Mouse (Mus musculus) adrenal gland, postnatal 4 days (tissue): ENCODE results near the gene Mettl22. TPM values are rescaled to one million over a fixed set of nuclear protein-coding genes. Genes with fewer than 3 reads are reported as not detected.

Experiments used
- DNase-seq, 2 experiments: peaks; one replicate each; pipeline ENCODE4 v3.0.0; 2021 to 2022; ENCODE audit warnings: low spot score in 2 of 2, mixed read lengths in 2 of 2
- long read RNA-seq, 2 experiments: library from polyadenylated mRNA; stranded (forward); transcript quantifications; one replicate each; pipeline ENCODE4 v2.0.0; 2021
- total RNA-seq, 2 experiments: library from RNA; stranded (reverse); gene quantifications; 2 replicates each; pipeline ENCODE4 v1.2.3; 2021

The Mettl22 gene
- 10 to 100 TPM; 28.6 to 31.2 TPM for total RNA-seq
- long read RNA-seq, experiment 1, transcript Mettl22-201 (11 exons, 1,825 nt) = major isoform, 24 of 29 reads
- long read RNA-seq, experiment 1, partial matches to known transcripts = 4 of 29 reads
- long read RNA-seq, experiment 1, other reads (novel, unspliced or antisense) = 1 of 29 reads
- long read RNA-seq, experiment 2, transcript Mettl22-201 (11 exons, 1,825 nt) = major isoform, 30 of 41 reads
- long read RNA-seq, experiment 2, partial matches to known transcripts = 6 of 41 reads
- long read RNA-seq, experiment 2, other reads (novel, unspliced or antisense) = 5 of 41 reads

DNA sequence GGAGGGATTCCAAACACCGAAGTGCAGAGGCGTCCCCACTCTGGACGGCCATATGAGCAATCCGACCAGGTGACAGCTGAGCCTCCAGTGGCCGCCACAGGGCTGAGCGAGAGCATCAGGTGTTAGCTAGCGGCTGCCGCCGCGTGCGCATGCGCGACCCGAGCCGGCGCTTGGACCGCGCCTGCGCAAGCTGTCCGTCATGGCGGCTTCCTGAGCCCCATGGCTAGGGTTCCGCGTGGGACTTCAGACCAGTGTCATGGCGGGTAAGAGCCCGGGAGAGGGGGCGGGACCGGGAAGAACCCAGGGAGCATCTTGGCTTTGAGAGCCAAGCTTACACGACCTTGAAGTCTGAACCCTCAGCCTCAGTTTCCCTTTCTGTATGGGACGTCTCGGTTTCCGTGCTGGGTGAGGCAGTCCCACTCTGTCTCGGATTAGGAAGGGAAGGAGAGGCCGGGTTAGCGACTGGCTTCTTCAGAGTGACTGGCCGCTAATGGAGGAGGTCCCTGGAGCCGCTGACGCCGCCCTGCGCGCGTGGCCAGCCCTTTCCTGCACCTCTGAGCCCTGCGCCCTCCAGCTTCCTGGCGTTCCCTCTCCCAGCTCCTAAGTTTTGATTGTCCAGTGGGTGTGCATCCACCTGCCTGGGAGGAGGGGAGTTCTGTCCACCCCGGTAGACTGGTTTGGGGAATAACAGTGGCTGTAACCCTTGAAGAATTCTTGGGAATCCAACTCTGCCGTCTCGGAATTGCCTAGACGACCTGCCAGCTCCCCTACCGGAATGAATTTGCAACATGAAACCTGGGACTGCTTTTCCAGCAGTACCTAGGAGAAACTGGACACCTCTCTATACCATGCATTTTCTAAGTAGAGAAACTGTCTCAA is at the start of gene Mettl22:
Gene Mettl22 (plus strand): TSS at position 186 of the 879 bp plus-strand sequence.
- DNase-seq = peak; percentile 73 to 82

- DNase-seq = no peak
Observed at GRCm38 (mm10) chr16:8420842-8421241, 49.7 kb upstream of the Mettl22 start.

GRCm38 (mm10) chr16:8423626-8424114 is 46.9 kb upstream of the Mettl22 start:
- DNase-seq = no peak

- no peak for DNase-seq
Observed at GRCm38 (mm10) chr16:8424161-8424970, 46.2 kb upstream of the Mettl22 start.

DNA sequence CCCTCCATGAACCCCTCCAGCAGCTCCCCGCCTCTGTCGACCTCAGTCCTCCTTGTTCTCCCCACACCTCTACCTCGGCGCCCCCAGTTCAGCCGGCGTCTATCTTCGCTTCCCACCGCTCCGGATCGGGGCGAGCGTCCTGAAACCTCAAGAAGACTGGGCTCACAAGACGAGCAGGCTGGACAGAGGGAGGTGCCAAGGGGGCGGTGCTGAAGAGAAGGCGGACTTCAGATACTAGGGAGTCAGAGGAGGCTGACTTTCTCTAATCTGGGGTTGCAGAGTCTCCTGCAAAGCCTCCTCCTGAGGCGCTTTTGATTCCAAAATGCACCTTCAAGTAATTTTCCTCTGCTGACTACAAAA is 45.6 kb upstream of the Mettl22 start, which contains the start of gene Tmem114:
Gene Tmem114 (minus strand): TSS at position 166 of the 360 bp plus-strand sequence.
- no peak for DNase-seq

GRCm38 (mm10) chr16:8425736-8426135 is 44.9 kb upstream of the Mettl22 start:
- no peak for DNase-seq

DNA sequence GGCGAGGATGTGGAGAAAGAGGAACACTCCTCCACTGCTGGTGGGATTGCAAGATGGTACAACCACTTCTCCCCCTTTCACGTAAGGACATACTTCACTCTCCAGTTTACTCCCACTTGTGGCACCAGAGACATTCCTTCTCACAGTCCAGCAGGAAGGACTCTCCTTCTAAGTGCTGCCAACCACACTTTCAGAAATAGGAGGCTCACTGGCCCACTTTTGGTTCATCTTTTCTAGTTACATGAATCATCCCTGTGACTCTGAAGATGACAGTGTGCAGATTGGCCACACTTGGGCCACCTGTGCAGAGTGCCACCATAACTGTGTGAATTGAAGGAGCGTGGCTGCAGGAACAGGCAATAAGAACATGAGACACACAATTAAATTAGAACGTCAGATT is 41.1 kb upstream of the Mettl22 start:
- no peak for DNase-seq

- no peak for DNase-seq
Observed at GRCm38 (mm10) chr16:8432616-8433015, 38.0 kb upstream of the Mettl22 start.

DNA sequence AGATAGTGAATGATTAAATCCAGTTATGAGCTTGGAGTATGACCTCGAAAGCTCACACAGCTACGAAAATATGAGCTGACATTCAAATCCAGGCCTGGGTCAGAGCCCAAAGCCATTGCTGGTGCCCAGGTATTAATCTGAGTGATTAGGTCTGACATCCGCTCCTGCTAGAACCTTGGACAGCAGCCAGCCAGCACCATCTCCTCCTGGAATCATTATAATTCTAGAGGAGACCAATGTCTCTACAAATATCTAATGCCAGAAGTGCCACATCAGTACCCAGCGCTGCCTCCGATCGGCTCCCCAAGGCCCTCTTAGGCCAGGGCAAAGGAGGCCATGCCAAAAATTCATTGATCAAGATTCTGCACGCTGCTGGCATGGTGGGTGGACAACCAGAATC is 25.7 kb upstream of the Mettl22 start:
- no peak for DNase-seq

GRCm38 (mm10) chr16:8446256-8446655 is 24.3 kb upstream of the Mettl22 start:
- DNase-seq = no peak

DNA sequence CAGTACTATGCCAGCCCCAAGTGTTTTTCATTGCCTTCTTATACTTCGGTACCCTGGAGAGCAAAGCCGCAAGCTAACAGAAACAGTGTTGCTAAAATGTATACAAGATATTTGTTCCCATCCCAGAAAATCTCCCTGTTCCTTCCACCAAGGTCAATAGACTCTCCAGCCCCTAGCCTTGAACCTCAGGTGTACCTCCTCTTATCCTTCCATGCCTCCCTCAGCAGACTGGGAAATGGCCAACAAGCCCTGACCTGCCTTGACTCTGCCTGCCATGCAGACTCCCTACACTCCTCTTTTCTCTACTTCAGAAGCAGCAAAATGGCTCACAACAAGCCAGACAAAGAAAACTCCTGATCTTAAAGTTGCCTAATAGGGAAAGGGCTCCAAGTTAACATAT is 17.3 kb upstream of the Mettl22 start:
- no peak for DNase-seq

DNA sequence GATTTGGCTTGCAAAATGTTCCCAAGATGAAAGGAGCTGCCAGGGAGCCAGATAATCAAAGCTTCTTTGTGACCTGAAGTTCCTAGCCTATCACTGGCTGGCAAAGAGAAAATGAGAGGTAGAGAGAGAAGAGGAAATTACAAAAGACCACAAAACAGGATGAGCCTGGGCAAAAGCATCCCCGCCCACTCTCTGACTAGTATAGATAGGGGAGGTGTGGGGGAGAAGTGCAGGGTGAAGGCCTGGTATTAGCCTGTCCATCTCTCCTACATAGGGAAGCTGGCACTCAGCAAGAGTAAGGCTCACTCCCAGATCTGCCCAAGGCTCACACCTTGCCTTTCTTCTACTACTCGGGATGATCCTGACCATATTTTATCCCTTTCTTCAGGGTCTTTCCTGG is 15.4 kb upstream of the Mettl22 start:
- no peak for DNase-seq

DNA sequence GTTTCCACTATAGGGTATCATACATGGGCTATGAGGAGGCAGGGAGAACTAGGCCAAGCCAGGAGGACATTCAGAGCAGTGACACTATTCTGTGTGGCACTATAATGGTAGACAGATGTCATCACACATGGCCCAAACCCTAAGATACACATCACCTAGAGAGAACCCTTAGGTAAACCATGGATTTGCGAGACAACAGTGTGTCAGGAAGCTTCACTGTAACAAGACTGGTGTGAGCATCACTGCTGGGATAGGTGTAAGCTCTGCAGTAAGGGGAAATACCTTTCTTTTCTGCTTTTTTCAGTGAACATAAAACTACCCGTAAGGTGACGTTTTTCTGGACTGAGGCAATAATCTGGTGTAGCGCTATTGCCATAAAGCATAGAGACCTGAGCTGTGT is 12.2 kb upstream of the Mettl22 start:
- DNase-seq = no peak

DNA sequence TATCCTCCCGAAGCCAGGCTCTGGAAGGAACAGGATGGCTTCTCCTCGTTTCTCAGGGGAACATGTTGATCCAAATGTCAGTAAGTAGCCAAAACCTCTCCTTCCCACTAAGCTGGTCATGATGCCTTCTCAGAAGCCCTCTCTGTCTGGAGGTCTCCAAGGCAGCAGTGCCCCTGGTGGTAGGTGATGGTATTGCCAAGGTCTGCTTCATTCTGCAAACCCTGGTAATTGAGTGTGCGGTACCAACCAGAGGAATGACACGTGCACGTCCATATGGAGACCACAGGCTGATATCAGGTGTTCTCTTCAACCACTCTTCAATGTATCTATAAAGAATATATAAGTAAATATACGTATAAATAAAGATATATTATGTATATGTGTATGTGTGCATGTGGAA is 11.5 kb upstream of the Mettl22 start:
- no peak for DNase-seq

DNA sequence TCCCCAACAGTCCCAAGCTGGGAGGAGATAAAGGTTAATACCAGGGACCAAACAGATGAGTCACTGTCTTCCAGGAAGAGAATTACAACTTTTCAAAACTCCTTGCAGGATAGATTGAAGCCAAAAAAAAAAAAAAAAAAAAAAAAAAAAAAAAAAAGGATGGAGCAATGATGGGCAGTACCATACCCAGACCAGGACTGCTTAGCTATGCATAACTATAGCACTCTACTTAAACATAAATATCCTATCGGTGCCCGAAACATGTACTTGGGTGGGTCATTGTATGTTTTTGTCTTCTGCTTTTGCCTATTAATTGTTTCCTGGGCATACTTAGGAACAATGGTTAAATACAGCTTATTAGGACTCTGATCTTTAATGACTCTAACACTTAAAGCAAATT is 456 bp upstream of the Mettl22 start:
- no peak for DNase-seq

DNA sequence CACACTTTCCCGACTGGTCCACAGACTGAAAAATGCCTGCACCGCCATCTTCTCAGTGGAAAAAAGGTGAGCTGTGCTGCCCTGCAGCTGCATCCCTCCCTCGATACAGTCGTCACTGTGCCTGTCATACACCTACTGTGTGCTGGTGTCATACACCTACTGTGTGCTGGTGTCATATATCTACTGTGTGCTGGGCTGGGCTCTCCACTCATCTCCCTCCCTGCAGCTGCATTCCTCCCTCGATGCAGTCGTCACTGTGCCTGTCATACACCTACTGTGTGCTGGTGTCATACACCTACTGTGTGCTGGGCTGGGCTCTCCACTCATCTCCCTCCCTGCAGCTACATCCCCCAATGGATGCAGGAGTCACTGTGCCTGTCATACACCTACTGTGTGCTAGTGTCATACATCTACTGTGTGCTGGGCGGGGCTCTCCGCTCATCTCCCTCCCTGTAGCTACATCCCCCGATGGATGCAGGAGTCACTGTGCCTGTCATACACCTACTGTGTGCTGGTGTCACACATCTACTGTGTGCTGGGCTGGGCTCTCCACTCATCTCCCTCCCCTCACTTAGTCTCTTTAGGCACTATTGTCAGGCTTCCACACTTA is 16.9 kb downstream of the Mettl22 start:
- DNase-seq = no peak

GRCm38 (mm10) chr16:8489340-8489739 is 18.8 kb downstream of the Mettl22 start:
- no peak for DNase-seq

GRCm38 (mm10) chr16:8491743-8492490 is 21.3 kb downstream of the Mettl22 start:
- DNase-seq = no peak

- peak in 1 of 2 experiments; percentile 43 for DNase-seq
Observed at GRCm38 (mm10) chr16:8494268-8494667, 23.7 kb downstream of the Mettl22 start.

GRCm38 (mm10) chr16:8496967-8497366 is 26.4 kb downstream of the Mettl22 start:
- DNase-seq = no peak
